Mouse (Mus musculus): ENCODE measurements around the gene Chst3.

DNA sequence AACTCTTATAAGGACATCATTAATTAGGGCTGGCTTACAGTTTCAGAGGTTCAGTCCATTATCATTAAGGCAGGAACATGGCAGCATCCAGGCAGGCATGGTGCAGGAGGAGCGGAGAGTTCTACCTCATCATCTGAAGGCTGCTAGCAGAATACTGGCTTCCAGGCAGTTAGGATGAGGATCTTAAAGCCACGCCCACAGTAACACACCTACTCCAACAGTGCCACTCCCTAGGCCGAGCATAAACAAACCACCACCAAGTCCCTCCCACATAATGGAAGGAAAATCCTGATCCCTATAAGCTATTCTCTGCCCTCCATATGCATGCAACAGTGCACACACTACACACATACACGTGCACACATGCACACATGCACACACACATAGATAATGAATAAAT, 46.8 kb downstream of the Chst3 start:
- no peak for TF ChIP-seq POLR2A (IDR thresholded peaks at IDR 0.05; ENCODE audit: insufficient read depth, low read depth, low read length)
- no peak for TF ChIP-seq CTCF (IDR thresholded peaks at IDR 0.05; ENCODE audit: insufficient read depth, low read depth, low read length)
